Mouse (Mus musculus) hindbrain, embryonic 16.5 days (tissue): Measurements from ENCODE around the gene Brd1. TPM values are rescaled to one million over a fixed set of nuclear protein-coding genes. Genes with fewer than 3 reads are reported as not detected.

Experiments used
- ATAC-seq: fragments of 200-750 bp; cut with Nextera tagmentation; 2 replicates; pipeline ENCODE4 v1.8.0; 2017; ENCODE audit warnings: moderate TSS enrichment, moderate library complexity
- H3K27ac ChIP-seq: fragments of 300-500 bp; sonication (generic); 2 replicates; pipeline ENCODE4 v1.5.1; 2014; ENCODE audit warnings: low read depth, mild to moderate bottlenecking, control low read depth, low read length, moderate library complexity
- H3K27me3 ChIP-seq: fragments of 300-500 bp; sonication (generic); replicated peaks from 2 replicates; pipeline ENCODE4 v1.6.1; 2014; ENCODE audit warnings: low read length; ENCODE audit not compliant: control insufficient read depth, insufficient read depth
- H3K36me3 ChIP-seq: fragments of 300-500 bp; sonication (generic); 2 replicates; pipeline ENCODE4 v1.6.1; 2014; ENCODE audit warnings: mild to moderate bottlenecking, low read length, moderate library complexity, mixed read lengths; ENCODE audit not compliant: control insufficient read depth, insufficient read depth
- H3K4me1 ChIP-seq: fragments of 300-500 bp; sonication (generic); 2 replicates; pipeline ENCODE4 v1.6.1; 2014; ENCODE audit warnings: low read depth, low read length; ENCODE audit not compliant: control insufficient read depth, insufficient read depth
- H3K4me2 ChIP-seq: fragments of 300-500 bp; sonication (generic); 2 replicates; pipeline ENCODE4 v1.6.1; 2014; ENCODE audit warnings: mild to moderate bottlenecking, low read length, control low read depth, moderate library complexity
- H3K4me3 ChIP-seq: fragments of 300-500 bp; sonication (generic); 2 replicates; pipeline ENCODE4 v1.5.1; 2014; ENCODE audit warnings: mild to moderate bottlenecking, low read length, control low read depth, moderate library complexity
- H3K9ac ChIP-seq: fragments of 300-500 bp; sonication (generic); 2 replicates; pipeline ENCODE4 v1.6.1; 2014; ENCODE audit warnings: low read depth, mild to moderate bottlenecking, control low read depth, low read length, moderate library complexity
- H3K9me3 ChIP-seq: fragments of 300-500 bp; sonication (generic); 2 replicates; pipeline ENCODE4 v1.6.1; 2014; ENCODE audit warnings: mild to moderate bottlenecking, low read length, moderate library complexity; ENCODE audit not compliant: control insufficient read depth
- WGBS: fragments of 180-500 bp; shearing (Covaris S2); extraction: QIAGEN DNeasy Blood & Tissue Kit; methylation state at CpG from one replicate; pipeline ENCODE4 v1.1.7; 2014; 5-methylcytosine and 5-hydroxymethylcytosine counted together
- polyA plus RNA-seq: library from polyadenylated mRNA; unstranded; fragments of >200 nt; fragmentation: Nextera tagmentation; extraction: Ambion mirVana; gene quantifications from 2 replicates; pipeline ENCODE4 v1.2.1, GENCODE M21; 2015

Gene Brd1
- polyA plus RNA-seq, 1 experiment from 2014 or later = 14.9 TPM

DNA sequence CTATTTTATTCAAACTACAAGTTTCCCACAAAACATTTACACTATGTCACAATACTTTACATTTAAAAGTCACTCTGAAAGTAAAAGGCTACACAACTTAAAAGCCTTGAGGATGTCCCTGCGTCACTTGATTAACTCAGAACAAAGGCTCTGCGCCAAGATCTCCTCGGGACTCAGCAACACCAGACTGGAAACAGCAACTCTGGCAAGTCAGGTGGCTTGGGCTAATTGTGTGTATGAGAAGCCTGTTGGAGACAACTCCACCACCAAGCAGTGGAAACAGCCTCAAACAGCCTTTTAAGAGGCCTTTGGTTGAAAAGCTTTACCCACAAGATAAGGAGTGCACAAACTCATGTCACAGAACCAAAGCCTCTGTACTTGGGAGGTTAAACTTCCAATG, 31.5 kb downstream of the Brd1 start:
- Histone ChIP-seq H3K4me3 (no peak overlapping the region), H3K9me3 (no peaks in the 10 kb centered on the region), H3K36me3 (peaks cover 38% of the 10 kb centered on the region), H3K27ac (no peak overlapping the region), H3K27me3 (no peaks in the 10 kb centered on the region), H3K4me1 (no peaks in the 10 kb centered on the region; the same call in 1 of the 2 replicates), H3K9ac (no peak overlapping the region), H3K4me2 (no peak overlapping the region)
- 53% methylated on average over 3 of the region's 3 CpGs for WGBS
- ATAC-seq = no peak

DNA sequence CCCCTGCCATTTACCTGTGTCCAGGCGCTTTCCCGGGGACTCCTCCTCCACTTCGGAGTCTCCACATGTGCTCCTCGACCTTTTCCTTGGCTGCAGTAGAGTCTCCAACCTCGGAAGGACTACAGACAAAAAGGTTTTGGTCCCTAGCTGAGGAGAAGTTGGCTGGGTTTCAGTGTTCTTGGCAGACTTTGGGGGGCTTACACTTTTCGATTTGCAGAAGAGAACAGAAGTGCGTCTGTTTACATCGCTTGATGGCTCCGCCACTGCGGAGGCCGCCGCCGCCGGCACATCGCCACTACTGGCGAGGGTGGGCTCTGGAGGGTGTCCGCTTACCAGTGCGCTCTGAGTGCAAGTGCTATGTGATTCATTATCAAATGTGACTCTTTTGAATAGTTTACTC, 33.3 kb downstream of the Brd1 start:
- no peak overlapping the region for H3K4me3 ChIP-seq
- ATAC-seq = peak; percentile 80
- no peak overlapping the region for H3K9ac ChIP-seq
- peak overlapping the region; percentile 31; the same call in 1 of the 2 replicates for H3K27ac ChIP-seq
- H3K4me1 ChIP-seq = no peaks in the 10 kb centered on the region; the same call in 1 of the 2 replicates
- H3K9me3 ChIP-seq = no peaks in the 10 kb centered on the region
- H3K27me3 ChIP-seq = no peaks in the 10 kb centered on the region
- H3K4me2 ChIP-seq = no peak overlapping the region
- 81% methylated on average over 18 of the region's 18 CpGs for WGBS
- H3K36me3 ChIP-seq = peaks cover 38% of the 10 kb centered on the region

DNA sequence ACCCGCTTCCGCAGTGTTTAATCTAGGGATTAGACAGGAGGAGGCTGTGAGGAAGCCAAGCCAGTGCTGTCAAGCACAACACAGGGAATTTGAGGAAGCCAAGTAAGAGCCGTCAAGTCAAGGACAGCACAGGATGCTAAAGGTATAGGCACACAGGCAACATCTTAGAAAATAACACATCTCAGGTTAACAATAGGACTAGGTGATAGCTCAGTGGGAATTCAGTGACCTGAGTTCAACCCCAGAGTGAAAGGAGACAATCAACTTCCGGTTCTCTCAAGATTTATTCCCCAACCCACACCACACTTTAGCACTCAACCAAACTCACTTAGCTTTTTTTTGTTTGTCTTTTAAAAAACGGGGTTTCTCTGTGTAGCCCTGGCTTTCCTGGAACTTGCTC, 34.5 kb downstream of the Brd1 start:
- no peak overlapping the region for H3K27ac ChIP-seq
- H3K36me3 ChIP-seq = peaks cover 42% of the 10 kb centered on the region
- H3K4me1 ChIP-seq = no peaks in the 10 kb centered on the region; the same call in 1 of the 2 replicates
- H3K9ac ChIP-seq = no peak overlapping the region
- H3K4me3 ChIP-seq = no peak overlapping the region
- no peaks in the 10 kb centered on the region for H3K27me3 ChIP-seq
- 87% methylated on average over 5 of the region's 5 CpGs for WGBS
- ATAC-seq = no peak
- H3K4me2 ChIP-seq = no peak overlapping the region
- no peaks in the 10 kb centered on the region for H3K9me3 ChIP-seq

DNA sequence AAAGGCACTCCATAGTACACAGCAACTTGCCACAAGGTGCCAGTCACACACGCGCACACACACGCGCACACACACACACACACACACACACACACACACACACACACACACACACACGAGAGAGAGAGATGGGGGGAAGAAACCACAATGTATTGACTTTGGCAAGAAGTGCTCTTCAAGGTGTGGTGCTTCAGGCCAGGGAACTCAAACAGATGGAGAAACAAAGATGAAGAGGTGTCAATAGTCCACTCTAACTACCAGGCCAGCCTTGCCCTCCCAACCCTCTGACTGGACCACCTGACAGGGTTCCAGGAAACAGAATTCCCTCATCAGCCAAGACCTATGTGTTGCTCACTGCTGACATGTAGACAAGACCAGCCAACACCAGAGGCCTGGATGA, 36.4 kb downstream of the Brd1 start:
- WGBS = 88% methylated on average over 5 of the region's 5 CpGs
- no peaks in the 10 kb centered on the region; the same call in 1 of the 2 replicates for H3K4me1 ChIP-seq
- peaks cover 34% of the 10 kb centered on the region for H3K36me3 ChIP-seq
- no peak overlapping the region for H3K9ac ChIP-seq
- H3K27ac ChIP-seq = no peak overlapping the region
- H3K4me2 ChIP-seq = no peak overlapping the region
- no peak for ATAC-seq
- no peak overlapping the region for H3K4me3 ChIP-seq
- no peaks in the 10 kb centered on the region for H3K9me3 ChIP-seq
- H3K27me3 ChIP-seq = no peaks in the 10 kb centered on the region

DNA sequence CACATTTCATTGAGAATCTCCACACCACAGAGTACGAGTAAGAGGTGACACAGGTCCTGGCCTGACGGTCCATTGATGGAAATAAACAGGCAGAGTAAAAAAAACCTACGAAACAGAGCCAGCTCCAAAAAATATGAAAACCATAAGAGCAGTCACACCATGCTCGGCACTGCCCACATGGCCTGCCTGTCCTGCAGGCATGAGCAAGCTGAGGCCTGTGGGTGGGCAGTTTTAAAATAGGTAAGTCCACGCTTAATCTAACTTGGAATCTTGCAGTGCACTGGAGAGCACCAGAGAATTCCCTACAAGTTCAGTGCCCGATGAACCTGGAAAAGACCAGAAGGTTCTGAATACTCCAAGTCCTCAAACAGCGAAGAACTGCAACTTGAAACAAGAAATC, 38.0 kb downstream of the Brd1 start:
- Histone ChIP-seq H3K27me3 (no peaks in the 10 kb centered on the region), H3K9me3 (no peaks in the 10 kb centered on the region), H3K4me2 (no peak overlapping the region), H3K36me3 (peaks cover 44% of the 10 kb centered on the region), H3K4me3 (no peak overlapping the region), H3K27ac (no peak overlapping the region), H3K9ac (no peak overlapping the region), H3K4me1 (no peaks in the 10 kb centered on the region; the same call in 1 of the 2 replicates)
- 96% methylated on average over 7 of the region's 7 CpGs for WGBS
- no peak for ATAC-seq

DNA sequence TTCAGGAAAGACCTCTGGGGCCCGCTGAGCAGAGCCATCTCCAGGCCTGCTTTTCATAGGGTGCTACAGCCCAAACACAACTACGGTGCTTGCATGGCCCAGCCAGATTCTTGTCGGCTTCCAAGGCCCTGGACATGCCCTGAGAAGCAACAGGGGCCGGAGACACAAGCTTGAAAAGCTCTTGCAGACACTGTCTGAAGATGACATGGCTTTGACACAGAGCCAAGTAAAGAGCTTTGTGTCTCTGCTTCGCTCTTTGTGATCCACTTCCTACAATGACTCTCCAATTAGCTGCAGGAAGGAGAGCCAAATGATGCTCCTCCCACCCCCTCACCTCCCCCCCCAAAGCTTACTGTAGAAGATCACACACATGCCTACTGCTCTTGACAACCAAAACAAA, 40.0 kb downstream of the Brd1 start:
- no peaks in the 10 kb centered on the region; the same call in 1 of the 2 replicates for H3K4me1 ChIP-seq
- no peak overlapping the region for H3K27ac ChIP-seq
- H3K4me3 ChIP-seq = no peak overlapping the region
- no peaks in the 10 kb centered on the region for H3K9me3 ChIP-seq
- WGBS = 64% methylated on average over 5 of the region's 5 CpGs
- ATAC-seq = peak; percentile 46; the same call in 1 of the 2 replicates
- peaks cover 55% of the 10 kb centered on the region for H3K36me3 ChIP-seq
- no peaks in the 10 kb centered on the region for H3K27me3 ChIP-seq
- no peak overlapping the region for H3K9ac ChIP-seq
- no peak overlapping the region for H3K4me2 ChIP-seq

DNA sequence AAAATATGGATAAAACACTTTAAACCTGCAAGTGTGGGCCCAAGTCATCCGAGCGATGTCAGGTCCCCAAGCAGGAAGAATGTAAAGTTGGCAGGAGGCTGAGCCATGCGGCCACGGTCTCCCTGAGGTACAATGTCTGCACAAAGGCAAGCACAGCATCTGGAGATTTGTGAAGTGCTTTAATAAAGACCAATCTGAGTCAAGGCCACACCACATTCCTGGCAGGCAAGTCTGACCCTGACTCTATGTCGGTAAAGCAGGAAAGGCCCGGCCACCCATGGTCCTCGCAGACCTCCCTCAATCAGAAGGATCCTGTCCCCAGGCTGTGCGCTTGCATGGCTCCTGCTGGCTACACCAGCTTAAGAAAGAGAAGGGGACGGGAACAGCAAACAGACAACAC, 41.3 kb downstream of the Brd1 start:
- H3K4me2 ChIP-seq = no peak overlapping the region
- ATAC-seq = no peak
- H3K4me3 ChIP-seq = no peak overlapping the region
- H3K36me3 ChIP-seq = peaks cover 51% of the 10 kb centered on the region
- 77% methylated on average over 9 of the region's 9 CpGs for WGBS
- H3K27ac ChIP-seq = no peak overlapping the region
- H3K9me3 ChIP-seq = no peaks in the 10 kb centered on the region
- H3K27me3 ChIP-seq = no peaks in the 10 kb centered on the region
- no peak overlapping the region for H3K9ac ChIP-seq
- H3K4me1 ChIP-seq = no peaks in the 10 kb centered on the region; the same call in 1 of the 2 replicates

DNA sequence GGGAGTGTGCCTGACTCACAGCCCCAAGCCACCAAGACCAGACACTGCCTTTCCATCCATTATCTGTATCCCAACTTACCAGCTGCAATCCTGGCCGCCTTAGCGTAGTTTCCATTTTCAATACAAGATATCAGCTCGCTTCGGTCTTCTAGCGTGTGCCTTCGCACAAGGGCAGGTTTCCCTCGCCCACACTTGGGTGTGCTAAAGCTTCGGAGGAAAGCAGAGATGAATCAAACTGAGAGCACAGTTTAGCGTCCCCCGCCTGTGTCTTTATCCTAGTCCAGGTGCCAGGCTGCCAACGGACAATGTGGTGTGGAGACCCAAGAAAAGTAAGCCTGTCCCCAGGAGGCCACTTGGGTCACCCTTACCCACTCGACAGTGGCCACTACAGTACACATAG, 42.9 kb downstream of the Brd1 start:
- H3K4me1 ChIP-seq = no peaks in the 10 kb centered on the region; the same call in 1 of the 2 replicates
- H3K4me3 ChIP-seq = no peak overlapping the region
- 97% methylated on average over 12 of the region's 12 CpGs for WGBS
- no peak overlapping the region for H3K9ac ChIP-seq
- H3K27me3 ChIP-seq = no peaks in the 10 kb centered on the region
- no peak overlapping the region for H3K4me2 ChIP-seq
- no peaks in the 10 kb centered on the region for H3K9me3 ChIP-seq
- peaks cover 61% of the 10 kb centered on the region for H3K36me3 ChIP-seq
- H3K27ac ChIP-seq = no peak overlapping the region
- ATAC-seq = no peak

DNA sequence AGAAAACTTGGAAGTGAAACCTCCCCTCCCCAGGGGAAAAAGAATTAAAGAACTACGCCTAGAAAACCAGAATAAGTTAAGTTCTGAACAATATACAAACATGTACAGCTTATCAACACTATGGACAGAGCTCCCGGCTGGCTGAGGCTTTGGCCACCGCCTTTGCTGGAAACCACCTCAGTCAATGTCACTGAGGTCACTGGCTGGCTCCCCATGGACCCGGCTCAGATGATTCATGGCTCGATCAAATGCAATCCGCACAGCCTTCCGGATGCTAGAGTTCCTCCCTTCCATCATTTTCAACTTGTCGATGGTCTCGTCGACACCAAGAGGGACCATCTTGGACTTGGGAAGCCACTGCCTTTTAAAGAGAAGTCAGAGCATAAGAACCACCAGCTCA, 45.9 kb downstream of the Brd1 start:
- Histone ChIP-seq H3K27me3 (no peaks in the 10 kb centered on the region), H3K36me3 (peaks cover 43% of the 10 kb centered on the region), H3K4me3 (no peak overlapping the region), H3K9me3 (no peaks in the 10 kb centered on the region), H3K9ac (no peak overlapping the region), H3K27ac (no peak overlapping the region), H3K4me2 (no peak overlapping the region), H3K4me1 (no peaks in the 10 kb centered on the region)
- WGBS = 82% methylated on average over 10 of the region's 10 CpGs
- no peak for ATAC-seq

DNA sequence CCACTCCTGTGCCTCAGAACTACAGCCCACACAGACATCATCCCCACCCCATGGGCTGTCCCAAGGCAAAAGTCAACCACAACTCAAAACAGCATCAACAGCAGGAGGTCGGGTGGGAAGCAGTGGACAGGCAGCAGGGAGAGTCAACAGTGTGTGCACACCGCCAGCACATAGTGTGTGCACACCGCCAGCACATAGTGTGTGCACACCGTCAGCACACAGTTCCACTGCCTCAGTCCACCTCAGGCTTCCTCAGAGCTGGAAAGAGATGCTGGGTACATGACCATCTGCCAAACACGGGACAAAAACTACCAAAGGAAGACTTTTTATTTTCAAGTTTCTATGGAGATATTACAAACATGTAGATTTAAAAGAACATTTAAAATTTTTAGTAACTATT, 47.3 kb downstream of the Brd1 start:
- no peak for ATAC-seq
- Histone ChIP-seq H3K36me3 (peaks cover 39% of the 10 kb centered on the region), H3K9me3 (no peaks in the 10 kb centered on the region), H3K4me3 (no peak overlapping the region), H3K4me2 (no peak overlapping the region), H3K27me3 (no peaks in the 10 kb centered on the region), H3K4me1 (no peaks in the 10 kb centered on the region), H3K27ac (no peak overlapping the region), H3K9ac (no peak overlapping the region)
- 92% methylated on average over 5 of the region's 5 CpGs for WGBS
